Mouse (Mus musculus): ENCODE results near the gene Cylc2. TPM values are rescaled to one million over a fixed set of nuclear protein-coding genes. Genes with fewer than 3 reads are reported as not detected.

The Cylc2 gene
- not detected for total RNA-seq (2022)

DNA sequence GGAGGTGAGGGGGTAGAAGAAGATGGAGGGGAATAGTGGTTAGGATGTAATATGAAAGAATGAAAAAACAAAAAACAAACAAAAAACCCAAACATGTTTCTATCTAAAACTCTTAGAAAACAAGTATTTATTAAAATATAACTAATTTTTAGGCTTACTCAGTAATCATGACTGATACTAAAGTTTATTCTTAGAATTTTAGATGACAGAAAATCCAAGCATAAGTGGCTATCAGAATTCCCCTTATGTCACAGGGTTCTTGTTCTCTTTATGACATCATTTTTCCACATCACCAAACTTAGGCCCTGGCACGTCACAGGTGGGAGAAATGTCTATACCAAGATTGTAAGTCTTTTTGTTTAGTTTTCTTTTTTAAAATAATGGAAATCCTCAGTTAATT, at the start of gene Cylc2:
Gene Cylc2 (plus strand): TSS at position 301 of the 400 bp plus-strand sequence.
- DNase-seq (ENCODE audit: low spot score in 2 of 2): no peak
